Mouse (Mus musculus): ENCODE results near the gene Sprr2k. TPM values are rescaled to one million over a fixed set of nuclear protein-coding genes. Genes with fewer than 3 reads are reported as not detected.
"Not testable (repeated sequence)": the region's sequence is repeated elsewhere in the genome, so short reads cannot be mapped to it uniquely, and the experiment has no call there.

Sprr2k gene
- polyA plus RNA-seq, 1 experiment from 2014 or later = not detected

DNA sequence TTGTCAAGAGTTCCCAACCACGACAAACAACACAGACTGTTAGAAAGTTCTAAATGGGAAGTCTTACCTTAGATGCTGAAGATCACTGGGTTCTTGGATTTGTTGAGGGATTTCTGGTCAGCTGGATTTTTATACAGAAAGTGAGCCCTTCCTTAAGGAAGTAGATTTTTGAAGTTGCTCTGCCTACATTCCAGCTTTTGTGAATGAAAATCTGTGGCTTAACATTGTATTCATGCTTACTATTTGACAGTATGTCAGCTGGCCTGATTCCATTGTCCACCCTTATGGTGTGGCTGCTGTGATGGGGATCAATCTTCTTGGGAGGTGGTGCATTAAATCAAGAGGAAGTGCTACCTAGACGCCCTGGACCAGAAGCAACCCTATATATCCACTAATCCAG is 26.2 kb downstream of the Sprr2k start, which contains the start of gene Sprr3:
TSS of gene Sprr3 (minus strand) at position 101 of the 400 bp plus-strand sequence.
- no peak within 1 kb of the TSS for H3K9ac ChIP-seq (ENCODE audit: low read depth, low read length)
- no peaks in the 10 kb centered on the region for H3K27me3 ChIP-seq (ENCODE audit: control insufficient read depth, insufficient read depth, low read length)
- H3K4me1 ChIP-seq (replicated peaks; ENCODE audit: control insufficient read depth, insufficient read depth, low read length) = no peaks in the 10 kb centered on the region
- no peak within 1 kb of the TSS for H3K4me2 ChIP-seq (replicated peaks; ENCODE audit: low read depth, low read length)
- H3K36me3 ChIP-seq (ENCODE audit: control insufficient read depth, insufficient read depth, low read length) = no peaks in the 10 kb centered on the region
- WGBS = 70% methylated on average over 2 of the region's 2 CpGs
- H3K27ac ChIP-seq (ENCODE audit: low read depth, low read length) = no peak within 1 kb of the TSS
- ATAC-seq (ENCODE audit: low FRiP score) (no peak), DNase-seq (ENCODE audit: low spot score) (no peak)
- no peak within 1 kb of the TSS for H3K4me3 ChIP-seq (ENCODE audit: low read depth, low read length)
- H3K9me3 ChIP-seq (ENCODE audit: control insufficient read depth, low read length) = no peaks in the 10 kb centered on the region

DNA sequence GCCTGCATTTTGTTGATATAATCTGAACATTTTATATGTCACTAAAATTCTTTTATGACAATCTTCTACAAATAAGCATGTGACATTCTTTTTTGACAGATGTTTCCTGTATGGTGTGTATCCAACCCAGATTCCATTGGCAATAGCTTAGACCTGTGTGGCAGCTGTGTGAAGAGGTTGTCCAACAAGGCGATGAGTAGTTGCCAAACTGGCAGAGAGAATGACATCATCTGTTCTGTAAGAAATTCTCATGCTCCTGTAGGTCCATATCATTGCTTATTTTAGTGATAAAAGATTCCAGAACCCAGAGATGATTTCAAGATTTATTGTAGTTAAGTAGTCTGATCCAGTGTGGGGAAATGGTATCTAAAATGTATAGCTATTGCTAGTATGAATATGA is 34.2 kb downstream of the Sprr2k start:
- Histone ChIP-seq H3K27ac (ENCODE audit: low read depth, low read length) (no peak overlapping the region), H3K36me3 (ENCODE audit: control insufficient read depth, insufficient read depth, low read length) (no peaks in the 10 kb centered on the region), H3K4me2 (replicated peaks; ENCODE audit: low read depth, low read length) (no peak overlapping the region), H3K9me3 (ENCODE audit: control insufficient read depth, low read length) (no peaks in the 10 kb centered on the region), H3K9ac (ENCODE audit: low read depth, low read length) (no peak overlapping the region), H3K27me3 (ENCODE audit: control insufficient read depth, insufficient read depth, low read length) (no peaks in the 10 kb centered on the region), H3K4me1 (replicated peaks; ENCODE audit: control insufficient read depth, insufficient read depth, low read length) (no peaks in the 10 kb centered on the region), H3K4me3 (ENCODE audit: low read depth, low read length) (no peak overlapping the region)
- 88% methylated on average over 1 of the region's 1 CpGs for whole genome bisulfite sequencing
- no peak for ATAC-seq (ENCODE audit: low FRiP score)
- DNase-seq (ENCODE audit: low spot score) = no peak

DNA sequence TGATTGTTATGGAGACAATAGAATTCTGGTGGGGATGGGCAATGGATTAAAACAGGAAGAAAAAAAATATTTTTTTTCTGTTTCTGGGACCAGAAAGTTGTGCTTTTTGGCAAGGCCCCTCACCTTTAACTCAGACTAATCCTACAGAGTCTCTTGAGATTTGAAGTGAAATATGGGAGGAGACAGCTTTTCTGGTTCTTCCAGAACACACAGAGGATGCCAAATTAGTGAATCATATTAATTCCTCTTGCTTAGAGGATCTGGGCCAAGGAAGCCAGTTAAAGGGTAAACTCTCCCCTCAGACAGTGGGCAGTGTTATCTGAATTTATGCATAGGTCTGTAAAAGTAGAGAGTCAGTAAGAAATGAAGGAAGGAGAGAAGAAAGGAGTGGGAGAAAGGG is 35.0 kb downstream of the Sprr2k start:
- DNase-seq (ENCODE audit: low spot score) = no peak
- Histone ChIP-seq H3K4me2 (replicated peaks; ENCODE audit: low read depth, low read length) (no peak overlapping the region), H3K9ac (ENCODE audit: low read depth, low read length) (no peak overlapping the region), H3K36me3 (ENCODE audit: control insufficient read depth, insufficient read depth, low read length) (no peaks in the 10 kb centered on the region), H3K4me1 (replicated peaks; ENCODE audit: control insufficient read depth, insufficient read depth, low read length) (no peaks in the 10 kb centered on the region), H3K4me3 (ENCODE audit: low read depth, low read length) (no peak overlapping the region), H3K27me3 (ENCODE audit: control insufficient read depth, insufficient read depth, low read length) (no peaks in the 10 kb centered on the region), H3K27ac (ENCODE audit: low read depth, low read length) (no peak overlapping the region), H3K9me3 (ENCODE audit: control insufficient read depth, low read length) (no peaks in the 10 kb centered on the region)
- no peak for ATAC-seq (ENCODE audit: low FRiP score)

DNA sequence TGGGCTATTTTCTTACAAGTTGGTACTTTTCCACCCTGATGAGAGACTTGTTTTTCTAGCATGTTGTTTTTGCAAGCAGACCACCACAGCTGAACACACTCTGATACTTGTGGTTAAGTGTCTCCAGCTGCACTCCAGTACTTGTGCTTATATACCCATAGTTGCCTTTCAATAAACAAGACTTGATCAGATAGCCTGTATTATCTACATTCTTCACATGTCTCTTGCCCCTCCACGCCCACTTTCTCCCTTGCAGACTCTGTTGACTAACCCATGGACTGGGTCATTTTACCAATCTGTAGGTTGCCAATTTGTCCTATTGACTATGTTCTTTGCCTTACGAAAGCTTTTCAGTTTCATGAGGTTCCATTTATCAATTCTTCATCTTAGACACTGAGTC is 37.7 kb downstream of the Sprr2k start:
- Histone ChIP-seq H3K27me3 (ENCODE audit: control insufficient read depth, insufficient read depth, low read length) (no peaks in the 10 kb centered on the region), H3K4me2 (replicated peaks; ENCODE audit: low read depth, low read length) (no peak overlapping the region), H3K9me3 (ENCODE audit: control insufficient read depth, low read length) (no peaks in the 10 kb centered on the region), H3K9ac (ENCODE audit: low read depth, low read length) (no peak overlapping the region), H3K4me3 (ENCODE audit: low read depth, low read length) (no peak overlapping the region), H3K4me1 (replicated peaks; ENCODE audit: control insufficient read depth, insufficient read depth, low read length) (no peaks in the 10 kb centered on the region), H3K36me3 (ENCODE audit: control insufficient read depth, insufficient read depth, low read length) (no peaks in the 10 kb centered on the region), H3K27ac (ENCODE audit: low read depth, low read length) (no peak overlapping the region)
- WGBS = 81% methylated on average over 2 of the region's 2 CpGs
- no peak for ATAC-seq (ENCODE audit: low FRiP score)
- DNase-seq (ENCODE audit: low spot score) = no peak

- H3K9ac ChIP-seq (ENCODE audit: low read depth, low read length); H3K4me1 ChIP-seq (replicated peaks; ENCODE audit: control insufficient read depth, insufficient read depth, low read length); H3K27me3 ChIP-seq (ENCODE audit: control insufficient read depth, insufficient read depth, low read length); H3K36me3 ChIP-seq (ENCODE audit: control insufficient read depth, insufficient read depth, low read length); H3K4me3 ChIP-seq (ENCODE audit: low read depth, low read length); ATAC-seq (ENCODE audit: low FRiP score); H3K9me3 ChIP-seq (ENCODE audit: control insufficient read depth, low read length); H3K27ac ChIP-seq (ENCODE audit: low read depth, low read length); H3K4me2 ChIP-seq (replicated peaks; ENCODE audit: low read depth, low read length): not testable (repeated sequence)
- DNase-seq (ENCODE audit: low spot score) = peak; percentile 14
Measured at GRCm38 (mm10) chr3:92481249-92481648, 48.9 kb downstream of the Sprr2k start.

Other genes starting within 250 kb of the Sprr2k start
- not detected in 2 replicates for gene Sprr2a1, start 216.8 kb upstream of the Sprr2k start, polyA plus RNA-seq (2014; fragmentation: Nextera tagmentation; extraction: Ambion mirVana)
- 0.40 and 0.50 TPM in 2 replicates for gene Sprr2a2, start 216.7 kb upstream of the Sprr2k start, polyA plus RNA-seq (2014; fragmentation: Nextera tagmentation; extraction: Ambion mirVana)
- gene Sprr2a3, start 147.2 kb upstream of the Sprr2k start, polyA plus RNA-seq (2014; fragmentation: Nextera tagmentation; extraction: Ambion mirVana) = not detected in 2 replicates
- 0.45 TPM in 1 of 2 replicates, not detected in the other for gene Sprr2b, start 116.0 kb upstream of the Sprr2k start, polyA plus RNA-seq (2014; fragmentation: Nextera tagmentation; extraction: Ambion mirVana)
- not detected in 2 replicates for gene Sprr2d, start 93.4 kb upstream of the Sprr2k start, polyA plus RNA-seq (2014; fragmentation: Nextera tagmentation; extraction: Ambion mirVana)
- not detected in 2 replicates for gene Sprr2e, start 80.4 kb upstream of the Sprr2k start, polyA plus RNA-seq (2014; fragmentation: Nextera tagmentation; extraction: Ambion mirVana)
- not detected in 2 replicates for gene Sprr2f, start 67.4 kb upstream of the Sprr2k start, polyA plus RNA-seq (2014; fragmentation: Nextera tagmentation; extraction: Ambion mirVana)
- gene Sprr2h, start 46.9 kb upstream of the Sprr2k start, polyA plus RNA-seq (2014; fragmentation: Nextera tagmentation; extraction: Ambion mirVana) = not detected in 2 replicates
- not detected in 2 replicates for gene Sprr2i, start 24.6 kb upstream of the Sprr2k start, polyA plus RNA-seq (2014; fragmentation: Nextera tagmentation; extraction: Ambion mirVana)
- gene Sprr2j-ps, start 14.5 kb upstream of the Sprr2k start, polyA plus RNA-seq (2014; fragmentation: Nextera tagmentation; extraction: Ambion mirVana) = not detected in 2 replicates
- gene Gm9774, start 3.2 kb upstream of the Sprr2k start, polyA plus RNA-seq (2014; fragmentation: Nextera tagmentation; extraction: Ambion mirVana) = 5.6 and 5.9 TPM in 2 replicates
- not detected in 2 replicates for gene Sprr1b, start 6.2 kb downstream of the Sprr2k start, polyA plus RNA-seq (2014; fragmentation: Nextera tagmentation; extraction: Ambion mirVana)
- not detected in 2 replicates for gene Sprr3, start 26.1 kb downstream of the Sprr2k start, polyA plus RNA-seq (2014; fragmentation: Nextera tagmentation; extraction: Ambion mirVana)
- gene Sprr1a, start 53.3 kb downstream of the Sprr2k start, polyA plus RNA-seq (2014; fragmentation: Nextera tagmentation; extraction: Ambion mirVana) = not detected in 2 replicates
- gene Sprr4, start 67.9 kb downstream of the Sprr2k start, polyA plus RNA-seq (2014; fragmentation: Nextera tagmentation; extraction: Ambion mirVana) = not detected in 2 replicates
- not detected in 2 replicates for gene 2310046K23Rik, start 101.9 kb downstream of the Sprr2k start, polyA plus RNA-seq (2014; fragmentation: Nextera tagmentation; extraction: Ambion mirVana)
- not detected in 2 replicates for gene Ivl, start 141.2 kb downstream of the Sprr2k start, polyA plus RNA-seq (2014; fragmentation: Nextera tagmentation; extraction: Ambion mirVana)
- not detected in 2 replicates for gene Smcp, start 156.4 kb downstream of the Sprr2k start, polyA plus RNA-seq (2014; fragmentation: Nextera tagmentation; extraction: Ambion mirVana)
- not detected in 2 replicates for gene 2210017I01Rik, start 174.9 kb downstream of the Sprr2k start, polyA plus RNA-seq (2014; fragmentation: Nextera tagmentation; extraction: Ambion mirVana)
- gene Lce6a, start 189.1 kb downstream of the Sprr2k start, polyA plus RNA-seq (2014; fragmentation: Nextera tagmentation; extraction: Ambion mirVana) = not detected in 2 replicates
- gene Lce1a1, start 215.7 kb downstream of the Sprr2k start, polyA plus RNA-seq (2014; fragmentation: Nextera tagmentation; extraction: Ambion mirVana) = not detected in 2 replicates
- gene Lce1b, start 224.3 kb downstream of the Sprr2k start, polyA plus RNA-seq (2014; fragmentation: Nextera tagmentation; extraction: Ambion mirVana) = not detected in 2 replicates
- gene Lce1a2, start 237.7 kb downstream of the Sprr2k start, polyA plus RNA-seq (2014; fragmentation: Nextera tagmentation; extraction: Ambion mirVana) = not detected in 2 replicates
- not detected in 2 replicates for gene Lce1c, start 246.7 kb downstream of the Sprr2k start, polyA plus RNA-seq (2014; fragmentation: Nextera tagmentation; extraction: Ambion mirVana)

Data from hindbrain, embryonic 11.5 days (tissue).